Mouse (Mus musculus): ENCODE data around the gene Lrrc7.

The Lrrc7 gene

DNA sequence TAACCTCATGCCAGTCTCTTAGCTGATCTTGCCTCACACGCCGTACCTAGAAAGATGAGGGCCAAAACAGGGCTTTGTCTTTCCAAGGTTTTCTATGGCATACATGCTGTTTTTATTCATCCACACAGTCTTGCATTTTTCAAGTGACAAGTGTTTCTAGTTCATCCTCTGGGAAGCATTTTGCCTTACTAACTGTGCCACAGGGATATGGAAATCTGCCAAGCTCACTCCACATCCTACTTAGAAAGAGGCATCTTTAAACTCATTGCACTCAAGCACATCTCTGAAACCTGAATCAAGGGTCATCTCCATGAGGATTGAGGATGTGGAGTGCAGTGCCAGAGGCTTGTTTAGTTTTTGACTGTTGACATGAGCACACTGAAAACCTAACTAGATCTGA, 199.9 kb downstream of the Lrrc7 start:
- no peak for DNase-seq

- DNase-seq, result no peak
These were observed 205.3 kb downstream of the Lrrc7 start for GRCm38 (mm10) chr3:158356706-158357105.

DNA sequence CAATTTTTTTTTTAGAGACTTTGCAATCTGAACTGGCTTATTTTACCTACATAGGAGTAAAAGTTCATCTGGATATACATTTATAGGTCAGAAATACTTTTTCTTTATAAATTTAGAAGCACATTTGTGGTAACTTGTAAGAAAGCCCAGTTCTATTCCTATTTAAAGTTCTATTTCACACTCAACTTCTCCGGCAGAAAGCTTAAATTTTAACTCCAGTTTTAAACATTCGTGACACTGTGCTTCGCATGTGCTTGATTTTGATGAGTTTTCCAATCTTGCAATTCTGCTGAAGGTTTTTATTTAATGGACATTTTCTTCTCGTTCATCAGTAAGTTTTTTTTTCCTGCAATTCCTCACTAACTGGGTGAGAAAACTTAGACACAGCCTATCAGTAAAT, 205.8 kb downstream of the Lrrc7 start:
- no peak for DNase-seq

GRCm38 (mm10) chr3:158340808-158341207, 221.2 kb downstream of the Lrrc7 start:
- DNase-seq, result no peak

- no peak for DNase-seq
These were observed 231.9 kb downstream of the Lrrc7 start for GRCm38 (mm10) chr3:158330085-158330484.

- no peak for DNase-seq
These were observed 251.6 kb downstream of the Lrrc7 start for GRCm38 (mm10) chr3:158310391-158310790.

GRCm38 (mm10) chr3:158307415-158307814, 254.6 kb downstream of the Lrrc7 start:
- DNase-seq, result no peak

DNA sequence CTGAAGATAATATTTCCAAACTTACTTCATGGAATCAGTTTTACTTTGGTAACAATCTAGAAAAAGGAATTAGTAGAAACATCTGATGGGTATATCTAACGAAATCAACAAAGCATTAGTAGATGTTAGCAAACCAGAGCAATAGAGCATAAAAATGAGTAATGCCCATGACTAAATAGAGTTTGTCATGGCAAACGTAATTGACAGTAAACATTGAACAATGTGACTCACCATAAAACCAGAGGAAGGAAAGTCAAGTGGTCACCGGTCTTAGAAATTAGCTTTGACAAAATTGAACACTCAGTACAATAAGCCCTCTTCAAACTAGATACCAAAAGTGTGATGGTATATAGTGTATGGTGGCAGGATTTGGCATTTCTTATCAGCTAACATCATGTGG, 263.3 kb downstream of the Lrrc7 start:
- DNase-seq, result no peak

GRCm38 (mm10) chr3:158295041-158295440, 267.0 kb downstream of the Lrrc7 start:
- DNase-seq, result peak in 1 of 2 experiments; percentile 11

- DNase-seq, result no peak
These were observed 277.6 kb downstream of the Lrrc7 start for GRCm38 (mm10) chr3:158284431-158284830.

DNA sequence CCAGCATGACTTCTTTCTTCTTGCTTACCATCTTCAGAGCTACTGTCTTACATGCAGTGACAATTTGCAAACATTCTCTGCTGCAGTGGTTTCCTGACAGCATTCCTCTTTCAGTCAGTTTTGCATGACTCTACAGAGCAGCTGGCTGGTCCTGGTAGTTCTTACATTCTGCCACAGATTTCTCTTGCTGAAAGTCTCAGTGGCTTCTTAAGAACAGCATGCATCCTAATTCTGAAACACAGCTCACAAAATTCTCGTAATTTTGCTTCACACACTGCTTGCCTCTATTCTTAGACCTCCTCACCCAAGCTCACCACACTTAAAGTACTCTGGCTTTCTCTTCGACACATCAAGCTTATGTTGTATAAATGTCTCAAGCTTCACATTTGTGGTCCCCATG, 283.4 kb downstream of the Lrrc7 start:
- no peak for DNase-seq

- DNase-seq, result no peak
These were observed 289.3 kb downstream of the Lrrc7 start for GRCm38 (mm10) chr3:158272700-158273099.

DNA sequence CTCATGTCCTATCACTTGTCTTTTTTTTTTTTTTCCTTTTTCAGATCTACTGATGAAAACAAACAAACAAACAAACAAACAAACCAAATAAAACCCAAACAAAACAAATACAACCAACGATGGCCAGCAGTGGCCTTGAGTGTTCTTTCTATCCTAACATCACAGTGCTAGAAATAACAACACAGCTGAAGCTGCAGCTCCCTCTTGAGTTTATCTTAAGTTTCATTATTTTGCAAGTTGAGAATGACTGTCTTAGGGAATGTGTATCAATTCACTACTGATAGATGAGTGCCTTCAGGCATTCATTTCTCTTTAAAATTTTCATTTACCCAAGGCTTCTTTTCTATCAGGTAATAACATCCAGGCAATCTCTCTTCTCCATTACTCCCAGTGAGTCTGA, 291.1 kb downstream of the Lrrc7 start:
- DNase-seq, result no peak

GRCm38 (mm10) chr3:158252576-158252975, 309.4 kb downstream of the Lrrc7 start:
- DNase-seq, result no peak

DNA sequence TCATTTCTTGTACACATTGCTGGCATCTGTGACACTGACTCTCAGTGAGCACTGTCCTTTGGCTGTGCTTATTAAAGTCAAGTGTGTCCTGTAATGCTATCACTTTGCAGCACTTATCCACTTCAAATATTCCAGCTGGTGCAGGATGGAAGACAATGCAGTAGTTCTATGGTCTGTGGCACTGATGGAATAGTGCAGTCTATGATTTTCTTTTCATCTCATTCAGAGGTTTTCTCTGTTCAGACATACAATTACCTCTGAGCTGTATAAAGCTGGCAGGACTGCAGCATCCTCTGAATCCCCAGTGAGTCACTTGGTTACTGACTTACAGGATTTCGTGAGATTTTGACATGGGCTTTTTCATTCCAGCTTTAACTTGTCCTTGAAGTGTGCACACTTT, 314.3 kb downstream of the Lrrc7 start:
- DNase-seq, result no peak

DNA sequence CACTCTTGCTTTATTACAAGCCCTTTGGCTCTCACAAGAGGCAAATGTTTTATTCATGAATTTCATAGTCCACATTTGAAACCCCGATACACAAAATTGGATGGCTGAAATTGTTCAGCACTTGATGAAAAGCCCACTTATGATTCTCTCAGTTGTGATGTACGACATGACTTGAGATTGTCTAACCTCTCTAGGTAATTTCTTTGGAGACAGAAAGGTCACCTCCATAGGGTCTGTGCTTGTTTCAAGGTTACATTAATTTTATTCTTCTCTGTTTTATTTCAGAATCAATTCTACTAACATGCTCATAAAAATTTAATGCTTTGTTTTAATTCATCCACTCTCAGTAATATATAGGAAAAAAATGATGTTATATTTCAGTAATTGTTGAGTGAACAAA, 351.4 kb downstream of the Lrrc7 start:
- DNase-seq, result no peak

DNA sequence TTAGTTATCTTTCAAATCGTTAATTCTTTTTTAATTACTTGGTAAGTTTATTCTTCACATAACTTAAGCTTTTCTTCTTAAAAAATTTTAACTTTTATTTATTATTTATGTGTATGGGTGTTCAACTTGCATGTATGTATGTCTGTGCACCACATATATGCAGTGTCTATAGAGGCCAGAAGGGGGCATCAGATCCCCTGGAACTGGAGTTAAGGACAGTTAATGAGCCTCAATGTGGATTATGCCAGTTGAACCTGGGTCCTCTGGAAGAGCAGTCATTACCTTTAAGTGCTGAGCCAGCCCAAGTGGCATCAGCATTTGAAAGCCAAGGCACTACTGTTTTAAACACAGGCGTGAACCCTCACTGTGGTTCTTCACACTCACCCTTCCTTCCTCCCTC, 352.0 kb downstream of the Lrrc7 start:
- DNase-seq, result peak; percentile 17 to 57

DNA sequence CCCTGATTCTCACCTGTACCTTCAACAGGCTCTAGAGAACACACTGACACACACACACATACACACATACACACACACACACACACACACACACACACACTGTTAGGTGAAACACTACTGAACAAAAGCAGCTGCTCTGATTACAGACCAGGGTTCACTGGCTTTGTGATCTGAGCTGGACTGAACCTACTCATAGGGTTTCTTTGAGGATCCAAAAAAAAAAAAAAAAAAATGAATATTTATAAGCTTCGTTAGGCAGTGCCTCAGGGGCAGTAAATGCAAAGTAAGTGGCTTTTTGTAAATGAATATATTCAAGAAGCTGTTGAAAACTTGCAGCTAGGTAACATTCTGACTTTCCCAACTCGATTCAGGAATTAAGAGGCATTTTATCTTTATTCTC, 354.2 kb downstream of the Lrrc7 start:
- no peak for DNase-seq

- DNase-seq, result no peak
These were observed 359.2 kb downstream of the Lrrc7 start for GRCm38 (mm10) chr3:158202776-158203175.

GRCm38 (mm10) chr3:158195426-158195825, 366.6 kb downstream of the Lrrc7 start:
- no peak for DNase-seq

- no peak for DNase-seq
These were observed 368.8 kb downstream of the Lrrc7 start for GRCm38 (mm10) chr3:158193229-158193628.

DNA sequence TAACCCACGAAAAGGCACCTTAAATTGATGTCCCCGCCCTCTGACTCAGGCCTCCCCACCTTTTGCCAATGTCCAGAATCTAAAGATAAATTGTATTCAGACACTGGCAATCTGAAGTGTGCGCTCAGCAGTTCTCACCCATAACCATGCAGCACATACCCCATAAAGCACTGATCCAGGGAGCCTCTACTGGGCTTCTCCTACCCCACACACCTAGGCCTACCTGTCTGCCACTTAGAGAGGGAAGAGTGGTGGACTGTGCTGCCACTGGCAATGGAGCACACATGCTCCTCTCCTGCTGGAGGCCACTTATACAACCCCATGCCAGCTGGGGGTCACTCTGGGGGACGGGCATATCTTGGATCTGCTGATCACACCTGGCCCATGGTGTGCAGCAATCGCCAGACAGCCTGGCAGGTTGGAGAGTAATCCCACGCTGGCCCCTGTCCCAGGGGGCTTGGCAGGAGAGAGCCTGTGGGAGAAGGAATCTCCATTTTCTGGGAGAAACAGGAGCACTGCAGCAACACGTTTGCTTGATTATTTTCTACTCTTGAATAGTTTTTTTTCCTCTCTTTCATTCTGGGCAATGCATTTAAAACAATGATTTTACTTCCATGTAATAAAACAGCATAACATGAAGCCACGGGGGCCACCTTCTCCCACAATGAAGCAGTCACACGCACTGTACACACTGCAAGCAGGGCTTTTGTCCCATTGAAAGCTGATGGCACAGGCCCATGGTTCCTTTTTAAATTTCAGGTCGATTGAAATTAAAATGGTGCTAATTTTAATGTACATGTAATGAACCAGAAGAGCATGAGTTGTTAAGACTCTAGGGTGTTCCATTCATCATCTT, 386.9 kb downstream of the Lrrc7 start:
- DNase-seq, result no peak

DNA sequence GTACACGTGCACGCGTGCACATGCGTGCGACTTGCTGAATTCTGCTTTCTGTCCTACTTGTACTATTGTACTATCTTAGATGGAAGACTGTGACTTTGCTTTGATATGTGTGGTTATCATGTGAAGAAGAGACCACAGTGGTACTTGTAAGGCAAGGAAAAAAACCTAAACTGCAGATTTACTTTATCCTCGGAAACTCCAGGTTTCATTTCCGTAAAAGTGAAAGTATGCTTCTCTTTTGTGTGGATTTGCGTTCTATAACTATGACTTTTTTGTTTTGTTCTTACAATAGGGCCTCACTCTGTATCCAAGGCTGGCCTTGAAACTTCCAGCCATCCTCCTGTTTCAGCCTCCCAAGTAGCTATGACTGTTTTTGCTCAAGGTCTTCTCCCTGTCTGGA, 392.8 kb downstream of the Lrrc7 start:
- no peak for DNase-seq

DNA sequence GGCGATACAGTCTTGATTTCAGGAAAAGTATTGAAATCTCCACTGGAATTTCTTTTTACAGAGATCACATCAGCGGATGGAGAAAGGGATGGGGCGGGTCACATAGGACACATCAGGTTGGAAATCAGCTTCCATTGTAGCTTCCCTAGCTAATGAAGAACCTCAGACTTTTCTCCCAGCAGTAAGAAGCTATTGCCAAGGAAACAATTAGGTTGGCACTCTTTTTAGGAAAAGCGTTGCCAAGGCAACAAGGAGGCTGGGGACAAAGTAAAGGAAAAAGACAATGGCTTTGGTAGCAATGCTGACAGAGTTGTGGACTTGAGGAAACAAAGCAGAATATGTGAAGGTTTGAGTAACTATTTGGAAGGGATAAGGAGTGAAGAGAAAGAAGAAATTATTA, 393.6 kb downstream of the Lrrc7 start:
- DNase-seq, result no peak

- no peak for DNase-seq
These were observed 397.0 kb downstream of the Lrrc7 start for GRCm38 (mm10) chr3:158165004-158165403.
